ENCODE assay signal across 13 mouse cellular contexts in genomic region chr11:115286201-115286993, GRCm38 (mm10). TPM values are rescaled to one million over a fixed set of nuclear protein-coding genes. Genes with fewer than 3 reads are reported as not detected.
DNase-seq lines count a peak whose midpoint lies in the region.
"Had no signal": no experiment of that assay in that cellular context is flagged by ENCODE, and none has a peak within 500 bp of the region (broad histone marks: within the 10 kb centered on the region; RNA-seq: fewer than 3 reads in every experiment).

No protein-coding gene starts in this region.

- intact Hi-C loops in left cerebral cortex, postnatal 10 days (cut with DNase I): no loop called here

- DNase-seq in cerebellum, adult 11 months: peak; percentile 5
- no peak for DNase-seq in cerebellum, postnatal 4 days (ENCODE audit: low spot score in 2 of 2)
- peak; percentile 48 for DNase-seq in gastrocnemius, postnatal 25 days
- DNase-seq in gastrocnemius, postnatal 10 days: no peak
- peak; percentile 2 for DNase-seq in ovary, postnatal 36 days (ENCODE audit: low spot score)
- DNase-seq in ovary, adult 18-20 months (ENCODE audit: low spot score): no peak
- peak; percentile 21 for DNase-seq in telencephalon, adult 2 months (ENCODE audit: low read depth, low spot score)
- no peak for DNase-seq in left cerebral cortex, postnatal 10 days (ENCODE audit: extremely low spot score in 1 of 2, low spot score in 2 of 2)
- DNase-seq: adrenal gland, postnatal 36 days; heart, postnatal 36 days; kidney, adult 2 months had no signal

RNA-seq across cellular contexts. Expression of gene Fdxr, which starts 9.5 kb away (rescaled TPM):
- 1 to 10 TPM; 3.6 to 3.8 TPM for total RNA-seq in gastrocnemius, postnatal 25 days (2021)
- total RNA-seq in gastrocnemius, postnatal 10 days (2021): 1 to 10 TPM; 5.0 to 5.7 TPM
- 10 to 100 TPM; 18.2 to 18.7 TPM for total RNA-seq in left cerebral cortex, postnatal 10 days (2021)

RNA-seq across cellular contexts. Expression of gene Fads6, which starts 11.1 kb away (rescaled TPM):
- total RNA-seq in gastrocnemius, postnatal 25 days (2021): 1 to 10 TPM; 2.9 to 3.6 TPM
- total RNA-seq in gastrocnemius, postnatal 10 days (2021): 1 to 10 TPM in 1 of 2 experiments, under 1 TPM in 1; 0.86 to 1.1 TPM
- total RNA-seq in left cerebral cortex, postnatal 10 days (2021): 1 to 10 TPM; 6.5 to 6.8 TPM

RNA-seq across cellular contexts. Expression of gene Grin2c, which starts 19.4 kb away (rescaled TPM):
- under 1 TPM in 1 of 2 experiments, not detected in 1; 0.05 TPM for total RNA-seq in gastrocnemius, postnatal 25 days (2021)
- under 1 TPM; 0.05 to 0.16 TPM for total RNA-seq in gastrocnemius, postnatal 10 days (2021)
- 10 to 100 TPM; 14.7 to 21.6 TPM for total RNA-seq in left cerebral cortex, postnatal 10 days (2021)
- total RNA-seq: liver, adult 2 months had no signal

RNA-seq across cellular contexts. Expression of gene Otop2, which starts 20.6 kb away (rescaled TPM):
- not detected for total RNA-seq in gastrocnemius, postnatal 25 days (2021)
- not detected for total RNA-seq in gastrocnemius, postnatal 10 days (2021)
- under 1 TPM in 1 of 2 experiments, not detected in 1; 0.14 TPM for total RNA-seq in left cerebral cortex, postnatal 10 days (2021)
- total RNA-seq: adrenal gland, postnatal 36 days; heart, postnatal 36 days; liver, adult 2 months; neutrophil, adult 5-6 weeks had no signal

RNA-seq across cellular contexts. Expression of gene Ush1g, which starts 35.4 kb away (rescaled TPM):
- under 1 TPM; 0.56 to 0.97 TPM for total RNA-seq in gastrocnemius, postnatal 25 days (2021)
- under 1 TPM; 0.09 to 0.16 TPM for total RNA-seq in gastrocnemius, postnatal 10 days (2021)
- total RNA-seq in left cerebral cortex, postnatal 10 days (2021): under 1 TPM; 0.24 to 0.26 TPM
- total RNA-seq: neutrophil, adult 5-6 weeks had no signal

Comparison
In these comparisons a context has a peak if more than half of its experiments do, and no peak if none do; other contexts are left out.
1. DNase-seq: peak in cerebellum, adult 11 months (single experiment), gastrocnemius, postnatal 25 days (single experiment), ovary, postnatal 36 days (single experiment) and telencephalon, adult 2 months (single experiment); none in cerebellum, postnatal 4 days (0 of 2), gastrocnemius, postnatal 10 days (single experiment), ovary, adult 18-20 months (single experiment) and left cerebral cortex, postnatal 10 days (0 of 2).
2. RNA of gene Grin2c, which starts 19.4 kb away (total RNA-seq): 14.7 to 21.6 TPM in left cerebral cortex, postnatal 10 days; 0.05 to 0.16 TPM in gastrocnemius, postnatal 10 days and 0.05 TPM in gastrocnemius, postnatal 25 days; every median in the first group is over 10 times any median in the second.